Mouse (Mus musculus) mouse embryonic stem cell (cell line): Measurements from ENCODE around the gene Srarp.

ENCODE experiments used
- in situ Hi-C, 2 experiments: fragments of 300-500 bp; cut with MboI; formaldehyde crosslinking; loops; 1 replicate in 1 of 2; 3 replicates in 1 of 2; pipeline ENCODE4 v1.14.3; 2019 to 2020; ENCODE audit warnings: low sequenced_read_pairs in 2 of 2, low pct_unique_long_range_greater_than_20kb in 1 of 2, mixed read lengths in 1 of 2; ENCODE audit not compliant: unreplicated experiment in 1 of 2

Srarp gene

GRCm38 (mm10) chr4:141406516-141407299 lies 29.2 kb downstream of the Srarp start:
- in situ Hi-C loops = loop anchor here (5.0 to 10.0 kb wide), 3 partner anchors 58 to 188 kb away; no protein-coding TSS in a partner anchor

DNA sequence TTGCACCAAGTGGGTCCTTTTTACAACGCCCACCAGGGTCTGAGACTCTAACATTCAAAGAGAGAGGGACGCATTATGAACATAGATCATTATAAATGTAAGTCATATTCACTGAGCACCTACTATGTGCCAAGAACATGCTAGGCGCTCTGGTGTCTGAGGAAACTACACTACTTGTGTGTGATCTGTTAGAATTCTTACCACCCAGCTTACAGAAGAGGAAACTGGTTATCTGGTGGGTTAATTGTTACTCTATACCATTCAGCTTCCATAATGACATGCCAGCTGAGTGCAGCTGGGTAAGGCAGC lies 30.6 kb downstream of the Srarp start:
- in situ Hi-C loops = loop anchor here (5.0 to 10.0 kb wide), 3 partner anchors 60 to 190 kb away; no protein-coding TSS in a partner anchor

- in situ Hi-C loops = loop anchor here (5.0 to 10.0 kb wide), 3 partner anchors 60 to 190 kb away; no protein-coding TSS in a partner anchor
Observed at GRCm38 (mm10) chr4:141404518-141405313, 31.2 kb downstream of the Srarp start.

DNA sequence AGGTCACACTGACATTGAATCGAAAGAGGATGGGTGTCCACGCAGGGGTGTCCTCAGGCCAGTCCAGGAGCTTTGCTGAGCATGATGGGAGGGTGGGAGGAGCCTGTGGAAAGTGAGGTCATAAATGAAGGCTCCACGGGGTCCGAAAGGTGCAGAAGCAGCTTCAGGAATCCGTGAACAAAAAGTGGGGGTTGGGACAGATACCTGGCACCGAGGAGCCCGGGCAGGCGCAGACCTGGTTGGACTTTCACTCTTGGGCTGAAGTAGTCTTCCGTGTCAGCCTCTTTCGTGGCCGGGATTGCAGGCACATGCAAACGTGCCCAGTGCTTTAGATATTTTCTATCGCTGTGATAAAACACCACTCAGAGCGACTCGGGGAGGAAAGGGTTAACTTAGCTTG lies 35.7 kb downstream of the Srarp start:
- in situ Hi-C loops = loop anchor here (10.0 kb wide), 2 partner anchors 65 to 195 kb away; no protein-coding TSS in a partner anchor

DNA sequence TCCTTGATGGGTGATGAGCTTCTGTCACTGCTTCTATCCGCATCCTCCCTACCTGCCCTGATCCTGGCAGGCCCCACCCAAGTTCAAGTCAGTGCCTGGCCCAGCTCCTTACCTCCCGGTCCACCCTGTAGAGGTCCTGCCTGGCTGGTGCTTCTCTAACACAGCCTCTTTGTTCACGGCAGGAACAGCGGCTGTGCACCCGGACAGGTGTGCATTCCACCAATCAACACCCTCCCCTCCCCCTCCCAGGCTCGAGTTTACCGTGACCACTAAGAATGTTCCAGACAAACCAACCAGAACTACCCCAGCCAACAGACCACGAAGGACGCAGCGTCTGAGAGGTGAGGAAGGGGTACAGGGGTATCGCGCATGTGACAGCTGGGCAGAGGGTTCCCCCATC lies 37.4 kb downstream of the Srarp start, which contains the start of gene Clcnka:
Clcnka (minus strand) TSS at position 180 of the 400 bp plus-strand sequence.
- in situ Hi-C loops = no loop called here

DNA sequence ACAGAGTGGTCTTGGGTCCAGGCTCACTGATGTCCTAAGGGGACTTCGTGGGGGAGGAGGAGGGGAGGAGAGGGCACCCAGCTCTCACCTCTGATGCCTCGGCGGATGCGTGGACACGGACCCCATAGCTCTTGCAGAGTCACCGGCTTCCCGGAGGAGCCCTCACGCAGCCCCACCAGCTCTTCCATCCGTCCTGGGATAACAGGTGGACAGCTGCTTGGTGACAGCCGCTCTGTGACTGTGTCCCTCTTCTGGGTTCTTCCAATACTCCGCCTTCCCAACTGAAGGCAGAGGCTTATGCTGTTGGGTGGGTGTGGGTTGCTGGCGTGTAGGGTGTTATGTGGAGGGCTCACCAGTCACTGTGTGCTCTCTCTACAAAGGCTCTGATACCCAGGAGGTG lies 38.0 kb downstream of the Srarp start:
- in situ Hi-C loops = no loop called here

GRCm38 (mm10) chr4:141394751-141395150 lies 41.2 kb downstream of the Srarp start:
- in situ Hi-C loops = loop anchor here in 1 of 2 experiments (5.0 kb wide), 1 partner anchor 88 kb away; no protein-coding TSS in a partner anchor

- in situ Hi-C loops = loop anchor here in 1 of 2 experiments (5.0 kb wide), 1 partner anchor 91 kb away; no protein-coding TSS in a partner anchor
Observed at GRCm38 (mm10) chr4:141391293-141391692, 44.6 kb downstream of the Srarp start.

- in situ Hi-C loops = loop anchor here in 1 of 2 experiments (5.0 kb wide), 1 partner anchor 93 kb away; no protein-coding TSS in a partner anchor
Observed at GRCm38 (mm10) chr4:141389366-141390150, 46.3 kb downstream of the Srarp start.

DNA sequence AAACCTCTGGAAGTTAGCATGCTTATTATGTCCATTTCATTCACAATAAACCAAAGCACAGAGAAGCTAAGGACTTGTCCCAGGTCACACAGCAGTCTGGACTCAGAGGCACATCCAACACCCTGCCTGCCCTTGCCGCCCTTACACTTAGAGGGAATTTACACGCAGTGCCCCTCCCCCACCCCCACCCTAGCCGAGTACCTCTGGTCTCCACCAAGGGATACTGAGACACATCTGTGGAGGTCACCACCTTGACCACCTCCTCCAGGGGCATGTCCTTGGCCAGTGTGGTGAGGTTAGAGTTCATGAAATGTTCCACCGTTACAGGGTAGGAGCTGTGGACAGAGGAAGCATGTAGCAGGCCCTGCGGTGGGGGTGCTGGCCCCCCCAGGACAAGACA lies 48.0 kb downstream of the Srarp start:
- in situ Hi-C loops = no loop called here

GRCm38 (mm10) chr4:141387093-141387784 lies 48.7 kb downstream of the Srarp start:
- in situ Hi-C loops = no loop called here

DNA sequence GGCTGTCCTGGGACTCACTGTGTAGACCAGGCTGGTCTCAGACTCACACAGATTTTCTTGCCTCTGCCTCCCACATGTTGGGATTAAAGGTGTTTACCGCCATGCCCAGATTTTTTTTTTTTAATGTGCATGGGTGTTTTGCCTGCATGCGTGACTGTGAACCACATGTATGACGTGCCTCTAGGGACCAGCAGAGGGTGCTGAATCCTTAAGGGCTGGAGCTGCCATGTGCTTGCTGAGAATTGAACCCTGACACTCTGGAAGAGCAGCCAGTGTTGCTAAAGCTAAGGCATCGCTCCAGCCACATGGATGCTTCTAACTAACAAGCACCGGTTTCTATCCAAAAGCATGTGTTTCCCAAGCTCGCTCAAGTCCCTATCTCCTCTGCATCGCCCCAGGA lies 49.8 kb downstream of the Srarp start:
- in situ Hi-C loops = no loop called here

DNA sequence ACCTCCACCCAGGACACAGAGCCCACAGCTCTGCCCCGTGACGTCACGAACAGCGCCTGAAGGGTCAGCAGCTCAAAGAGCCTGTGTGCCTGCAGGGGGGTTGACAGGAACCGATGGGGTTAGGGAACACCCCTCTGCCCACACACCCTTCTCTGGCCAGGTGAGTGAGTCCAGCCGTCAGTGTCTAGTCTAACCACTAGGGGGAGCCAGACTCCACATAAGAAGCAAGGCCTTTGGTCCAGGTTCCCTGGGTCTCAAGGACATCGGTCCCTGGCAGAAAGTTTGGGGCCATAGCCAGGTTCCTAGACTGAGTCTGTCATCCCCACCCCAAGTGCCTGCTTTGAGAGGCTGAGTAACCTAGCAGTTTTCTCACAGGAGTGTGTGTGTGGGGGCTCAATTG lies 50.6 kb downstream of the Srarp start:
- in situ Hi-C loops = no loop called here
